Mouse (Mus musculus): ENCODE results near the gene Klhdc9.

- TF ChIP-seq CTCF (IDR thresholded peaks at IDR 0.05; ENCODE audit: control insufficient read depth, insufficient read depth, insufficient replicate concordance, low read depth, low read length) (no peak; the same call in 1 of the 2 replicates), POLR2A (IDR thresholded peaks at IDR 0.05; ENCODE audit: control insufficient read depth, low read depth, low read length) (no peak)
Measured at GRCm38 (mm10) chr1:171385171-171385570, 24.6 kb upstream of the Klhdc9 start.
